In the genomic region with DNA sequence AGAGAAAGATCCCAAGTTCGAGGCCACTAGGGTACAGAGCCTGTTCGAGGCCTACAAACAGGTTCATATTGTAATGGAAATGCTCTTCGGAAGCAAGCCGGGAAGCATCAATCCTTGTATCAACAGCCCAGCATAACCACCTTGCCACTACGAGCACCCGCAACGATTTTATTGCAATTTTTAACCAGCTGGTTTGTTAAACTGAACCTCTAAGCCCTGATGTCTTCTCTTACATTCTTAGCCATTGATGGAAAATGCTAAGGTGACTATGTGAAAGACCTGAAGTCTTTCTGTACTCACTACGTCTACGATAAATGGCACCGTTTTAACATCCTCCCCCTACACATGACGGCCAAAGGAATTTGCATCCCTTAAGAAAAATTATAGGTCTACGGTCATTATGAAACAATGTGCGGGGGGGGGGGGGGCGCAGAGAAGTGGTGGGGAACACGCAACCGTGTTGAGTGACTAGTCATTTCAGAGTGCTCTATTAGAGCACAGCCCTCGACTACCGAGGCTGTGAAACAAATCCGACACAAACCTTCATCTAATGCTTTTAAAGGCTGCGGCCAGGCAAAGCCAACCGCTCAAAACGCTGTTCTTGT, we compare ENCODE assay signal across 8 mouse cellular contexts. TPM values are rescaled to one million over a fixed set of nuclear protein-coding genes. Genes with fewer than 3 reads are reported as not detected.
DNase-seq lines count a peak whose midpoint lies in the region; ATAC-seq and TF ChIP-seq lines count a peak whose summit lies in the region.

No protein-coding gene starts in this region.

- intact Hi-C loops in gastrocnemius, postnatal 14 days (cut with DNase I; ENCODE audit: low total_unique reads): no loop called here
- intact Hi-C loops in left cerebral cortex, postnatal 4 days (cut with DNase I): no loop called here

- DNase-seq in heart, adult 9 months (ENCODE audit: low spot score in 2 of 2): no peak
- peak; percentile 74 for DNase-seq in MEL (ENCODE audit: low read depth, low spot score)
- DNase-seq in heart, postnatal 0 days (ENCODE audit: low spot score): peak; percentile 43
- no peak for DNase-seq in gastrocnemius, postnatal 14 days
- no peak for DNase-seq in left cerebral cortex, postnatal 4 days
- no peak for DNase-seq in adrenal gland, adult 2 months

- no peak for TF ChIP-seq CTCF in MEL (IDR thresholded peaks at IDR 0.05 in 2 of 3, conservative IDR thresholded peaks at IDR 0.05 in 1 of 3; ENCODE audit: control insufficient read depth in 1 of 3, insufficient read depth in 1 of 3, low read depth in 2 of 3, low read length in 3 of 3, poor library complexity in 1 of 3, severe bottlenecking in 1 of 3)
- no peak for TF ChIP-seq CTCF in heart, postnatal 0 days (IDR thresholded peaks at IDR 0.05; ENCODE audit: low read depth)

- no peaks in the 10 kb centered on the region for H3K27me3 ChIP-seq in heart, embryonic 14.5 days (ENCODE audit: control insufficient read depth, insufficient read depth, low read length)
- H3K27me3 ChIP-seq in MEL (ENCODE audit: control insufficient read depth in 1 of 2, insufficient read depth in 2 of 2, low read length in 2 of 2): no peaks in the 10 kb centered on the region
- H3K27me3 ChIP-seq in heart, postnatal 0 days (ENCODE audit: control insufficient read depth, insufficient read depth, low read length): no peaks in the 10 kb centered on the region
- H3K27me3 ChIP-seq in midbrain, embryonic 12.5 days: no peaks in the 10 kb centered on the region

- TF ChIP-seq RAD21 in MEL (IDR thresholded peaks at IDR 0.05; ENCODE audit: low read depth, low read length): no peak

- TF ChIP-seq EP300 in MEL (IDR thresholded peaks at IDR 0.05; ENCODE audit: low read depth in 1 of 2, low read length in 2 of 2): 0 out of 4 replicates have a peak, but pooled peaks of 1 of the 2 experiments have one; percentile 28
- TF ChIP-seq EP300 in heart, postnatal 0 days (IDR thresholded peaks at IDR 0.05; ENCODE audit: low read depth): no peak

- peak overlapping the region; percentile 60 to 77 for H3K4me3 ChIP-seq in heart, embryonic 14.5 days (ENCODE audit: control insufficient read depth in 1 of 2, insufficient read depth in 1 of 2, low read depth in 1 of 2, low read length in 2 of 2)
- peak overlapping the region; percentile 83 to 96 for H3K4me3 ChIP-seq in MEL (ENCODE audit: control insufficient read depth in 1 of 2, insufficient read depth in 1 of 2, low read depth in 2 of 2, low read length in 2 of 2)
- peak overlapping the region; percentile 63 for H3K4me3 ChIP-seq in heart, postnatal 0 days (ENCODE audit: low read depth, low read length)
- peak overlapping the region; percentile 71 for H3K4me3 ChIP-seq in midbrain, embryonic 12.5 days

- ATAC-seq in heart, embryonic 14.5 days (ENCODE audit: insufficient number of reproducible peaks, insufficient read depth, low FRiP score, low read depth): no peak
- ATAC-seq in heart, postnatal 0 days (ENCODE audit: insufficient read depth, low read depth): no peak
- ATAC-seq in midbrain, embryonic 12.5 days (ENCODE audit: low FRiP score, low read depth): no peak

- 0 out of 2 replicates have a peak, but pooled peaks cover 8% of the 10 kb centered on the region for H3K36me3 ChIP-seq in heart, embryonic 14.5 days (ENCODE audit: control insufficient read depth, insufficient read depth, low read length)
- peaks cover 1 to 54% of the 10 kb centered on the region in 2 experiments; a peak in 3 of 4 replicates for H3K36me3 ChIP-seq in MEL (ENCODE audit: control insufficient read depth in 1 of 2, insufficient read depth in 2 of 2, low read length in 2 of 2)
- H3K36me3 ChIP-seq in heart, postnatal 0 days (replicated peaks; ENCODE audit: control insufficient read depth, insufficient read depth, low read length): no peaks in the 10 kb centered on the region
- H3K36me3 ChIP-seq in midbrain, embryonic 12.5 days: no peaks in the 10 kb centered on the region

- H3K4me2 ChIP-seq in heart, embryonic 14.5 days (ENCODE audit: low read length): peak overlapping the region; percentile 87
- peak overlapping the region; percentile 75 for H3K4me2 ChIP-seq in heart, postnatal 0 days (ENCODE audit: low read depth, low read length)
- H3K4me2 ChIP-seq in midbrain, embryonic 12.5 days (replicated peaks): peak overlapping the region; percentile 65

- H3K27ac ChIP-seq in heart, embryonic 14.5 days (replicated peaks in 1 of 2; ENCODE audit: control insufficient read depth in 1 of 2, insufficient read depth in 1 of 2, low read depth in 2 of 2, low read length in 2 of 2): peak overlapping the region; percentile 64 to 99
- peak overlapping the region; percentile 95 for H3K27ac ChIP-seq in MEL (ENCODE audit: control insufficient read depth, low read depth, low read length)
- peak overlapping the region; percentile 99 for H3K27ac ChIP-seq in heart, postnatal 0 days (ENCODE audit: low read depth)
- peak overlapping the region; percentile 97 for H3K27ac ChIP-seq in midbrain, embryonic 12.5 days (replicated peaks)

- TF ChIP-seq POLR2A in MEL (IDR thresholded peaks at IDR 0.05; ENCODE audit: control insufficient read depth in 1 of 2, insufficient read depth in 1 of 2, low read depth in 1 of 2, low read length in 2 of 2, poor library complexity in 1 of 2): no peak

- peaks cover 5 to 55% of the 10 kb centered on the region in 2 experiments; a peak in 3 of 4 replicates for H3K4me1 ChIP-seq in heart, embryonic 14.5 days (ENCODE audit: control insufficient read depth in 2 of 2, insufficient read depth in 2 of 2, low read length in 2 of 2)
- H3K4me1 ChIP-seq in MEL (ENCODE audit: control insufficient read depth in 1 of 2, insufficient read depth in 2 of 2, low read length in 2 of 2): peaks cover 34 to 50% of the 10 kb centered on the region in 2 experiments
- H3K4me1 ChIP-seq in heart, postnatal 0 days (ENCODE audit: control insufficient read depth, insufficient read depth): peaks cover 34% of the 10 kb centered on the region
- H3K4me1 ChIP-seq in midbrain, embryonic 12.5 days: peaks cover 31% of the 10 kb centered on the region

- WGBS in heart, embryonic 14.5 days: 11% methylated on average over 22 of the region's 22 CpGs
- WGBS in heart, postnatal 0 days: 8% methylated on average over 22 of the region's 22 CpGs
- WGBS in midbrain, embryonic 12.5 days: 4% methylated on average over 22 of the region's 22 CpGs

- no peaks in the 10 kb centered on the region for H3K9me3 ChIP-seq in heart, embryonic 14.5 days (ENCODE audit: control insufficient read depth, low read length)
- no peaks in the 10 kb centered on the region for H3K9me3 ChIP-seq in MEL (replicated peaks; ENCODE audit: insufficient read depth, low read length)
- H3K9me3 ChIP-seq in heart, postnatal 0 days (replicated peaks; ENCODE audit: control insufficient read depth, low read length): no peaks in the 10 kb centered on the region
- no peaks in the 10 kb centered on the region for H3K9me3 ChIP-seq in midbrain, embryonic 12.5 days

- H3K79me2 ChIP-seq in MEL (ENCODE audit: control insufficient read depth, insufficient read depth, low read length, poor library complexity): peaks cover 50% of the 10 kb centered on the region

- H3K9ac ChIP-seq in heart, embryonic 14.5 days (ENCODE audit: low read length): peak overlapping the region; percentile 98
- peak overlapping the region; percentile 94 for H3K9ac ChIP-seq in MEL (ENCODE audit: control insufficient read depth, low read depth, low read length, poor library complexity, severe bottlenecking)
- peak overlapping the region; percentile 97 for H3K9ac ChIP-seq in heart, postnatal 0 days (replicated peaks; ENCODE audit: low read depth, low read length)
- H3K9ac ChIP-seq in midbrain, embryonic 12.5 days (replicated peaks): peak overlapping the region; percentile 88

TF ChIP-seq in MEL, 35 proteins besides CTCF, POLR2A, EP300 and RAD21 (continues in another document):
- TF ChIP-seq POLR2AphosphoS5 (IDR thresholded peaks at IDR 0.05; ENCODE audit: borderline replicate concordance, low read depth, low read length): no peak
- no peak for TF ChIP-seq MYC (IDR thresholded peaks at IDR 0.05; ENCODE audit: low read depth, low read length)
- TF ChIP-seq KAT2A (conservative IDR thresholded peaks at IDR 0.05; ENCODE audit: low read depth, low read length): peak; percentile 33; the same call in 1 of the 2 replicates
- TF ChIP-seq UBTF (IDR thresholded peaks at IDR 0.05; ENCODE audit: borderline replicate concordance, insufficient read depth, low read depth, low read length): 0 out of 2 replicates have a peak, but pooled peaks have one; percentile 7
- peak; percentile 17; the same call in 1 of the 2 replicates for TF ChIP-seq MYB (IDR thresholded peaks at IDR 0.05; ENCODE audit: low read depth, low read length)
- TF ChIP-seq ZMIZ1 (IDR thresholded peaks at IDR 0.05; ENCODE audit: low read depth, low read length): 0 out of 2 replicates have a peak, but pooled peaks have one; percentile 36
- TF ChIP-seq TCF12 (IDR thresholded peaks at IDR 0.05; ENCODE audit: low read depth, low read length): no peak

RNA-seq across cellular contexts. Expression of a gene that starts 53.3 kb away (rescaled TPM):
- 0.30 TPM in 1 of 2 replicates, not detected in the other for polyA plus RNA-seq in heart, embryonic 14.5 days (2014; fragmentation: Nextera tagmentation; extraction: Ambion mirVana)
- total RNA-seq in MEL (2012; rRNA removed): not detected in 2 replicates
- polyA plus RNA-seq in MEL (2012; ENCODE audit: insufficient read depth in 1 of 2, insufficient read length in 2 of 2, low read depth in 1 of 2, low replicate concordance in 2 of 2, missing spikeins in 1 of 2): not detected
- not detected in 2 replicates for total RNA-seq in heart, postnatal 0 days (2014; rRNA removed; ENCODE audit: low replicate concordance)
- polyA plus RNA-seq in heart, postnatal 0 days (2015; fragmentation: Nextera tagmentation; extraction: Ambion mirVana): not detected in 2 replicates
- polyA plus RNA-seq in midbrain, embryonic 12.5 days (2016; fragmentation: Nextera tagmentation; extraction: Ambion mirVana): 368 and 390 TPM in 2 replicates
- not detected for total RNA-seq in gastrocnemius, postnatal 14 days (2021)
- total RNA-seq in left cerebral cortex, postnatal 4 days (2021): 100 to 1,000 TPM; 246 to 250 TPM
- 1 to 10 TPM; 5.5 to 7.7 TPM for total RNA-seq in adrenal gland, adult 2 months (2021)
- polyA plus RNA-seq in adrenal gland, adult 2 months (2012; rRNA removed): 4.4 and 5.0 TPM in 2 replicates

RNA-seq across cellular contexts. Expression of a gene that starts 53.8 kb away (rescaled TPM):
- polyA plus RNA-seq in heart, embryonic 14.5 days (2014; fragmentation: Nextera tagmentation; extraction: Ambion mirVana): 115 and 126 TPM in 2 replicates
- total RNA-seq in MEL (2012; rRNA removed): 64.6 and 65.0 TPM in 2 replicates
- 100 to 1,000 TPM; 147 to 455 TPM for polyA plus RNA-seq in MEL (2012; ENCODE audit: insufficient read depth in 1 of 2, insufficient read length in 2 of 2, low read depth in 1 of 2, low replicate concordance in 2 of 2, missing spikeins in 1 of 2)
- 33.9 and 48.1 TPM in 2 replicates for total RNA-seq in heart, postnatal 0 days (2014; rRNA removed; ENCODE audit: low replicate concordance)
- polyA plus RNA-seq in heart, postnatal 0 days (2015; fragmentation: Nextera tagmentation; extraction: Ambion mirVana): 92.7 and 111 TPM in 2 replicates
- polyA plus RNA-seq in midbrain, embryonic 12.5 days (2016; fragmentation: Nextera tagmentation; extraction: Ambion mirVana): 79.8 and 84.8 TPM in 2 replicates
- total RNA-seq in gastrocnemius, postnatal 14 days (2021): 10 to 100 TPM; 17.5 to 23.0 TPM
- 10 to 100 TPM; 84.0 to 93.6 TPM for total RNA-seq in left cerebral cortex, postnatal 4 days (2021)
- 10 to 100 TPM; 61.8 to 66.2 TPM for total RNA-seq in adrenal gland, adult 2 months (2021)
- 11.6 and 11.9 TPM in 2 replicates for polyA plus RNA-seq in adrenal gland, adult 2 months (2012; rRNA removed)

Comparison
In these comparisons a context has a peak if more than half of its experiments do, and no peak if none do; other contexts are left out.
1. DNase-seq: peak in MEL (single experiment) and heart, postnatal 0 days (single experiment); none in heart, adult 9 months (0 of 2), gastrocnemius, postnatal 14 days (single experiment), left cerebral cortex, postnatal 4 days (single experiment) and adrenal gland, adult 2 months (single experiment).
2. RNA of a gene that starts 53.3 kb away (total RNA-seq): 246 to 250 TPM in left cerebral cortex, postnatal 4 days; 5.5 to 7.7 TPM in adrenal gland, adult 2 months, not detected in gastrocnemius, postnatal 14 days, not detected in MEL and not detected in heart, postnatal 0 days; every median in the first group is over 10 times any median in the second.
3. Peak in every context shown above with its lines, with median percentiles within 50 percentile points of each other: H3K27ac ChIP-seq, H3K4me2 ChIP-seq, H3K4me3 ChIP-seq and H3K9ac ChIP-seq.